Mouse (Mus musculus): Measurements from ENCODE around the gene Dhfr.

Dhfr gene

GRCm38 (mm10) chr13:92393047-92393661 is 38.6 kb downstream of the Dhfr start:
- no peak for DNase-seq

GRCm38 (mm10) chr13:92398491-92399384 is 44.2 kb downstream of the Dhfr start:
- DNase-seq: peak; percentile 33 to 43

GRCm38 (mm10) chr13:92402063-92402462 is 47.5 kb downstream of the Dhfr start:
- no peak for DNase-seq

DNA sequence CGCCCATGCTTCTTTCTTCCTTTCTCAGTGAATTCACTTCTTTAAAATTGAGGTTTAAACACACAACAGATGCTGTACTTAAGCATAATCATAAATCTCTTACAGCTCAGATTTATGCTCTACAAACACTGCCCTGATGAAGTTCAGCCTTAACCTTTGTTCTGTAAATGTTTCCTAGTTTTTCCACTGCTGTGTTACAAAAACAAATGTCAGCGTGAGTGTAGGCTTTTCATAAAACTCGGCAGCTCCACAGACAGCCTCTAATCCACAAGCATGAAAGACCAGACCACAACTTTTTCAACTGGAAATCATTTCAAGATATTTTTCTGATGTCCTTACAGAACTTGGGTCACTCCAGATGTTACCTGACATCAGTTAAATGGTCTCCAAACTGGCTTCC is 49.0 kb downstream of the Dhfr start:
- no peak for DNase-seq

GRCm38 (mm10) chr13:92410486-92410885 is 56.0 kb downstream of the Dhfr start:
- DNase-seq: no peak

GRCm38 (mm10) chr13:92419630-92420029 is 65.1 kb downstream of the Dhfr start:
- DNase-seq: no peak

GRCm38 (mm10) chr13:92423711-92424110 is 69.2 kb downstream of the Dhfr start:
- DNase-seq: no peak

- peak; percentile 92 to 94 for DNase-seq
Observed at GRCm38 (mm10) chr13:92425758-92426264, 71.3 kb downstream of the Dhfr start, which contains the start of gene Ankrd34b. Gene Ankrd34b (plus strand): TSS chr13:92425896.

GRCm38 (mm10) chr13:92426294-92427051 is 71.9 kb downstream of the Dhfr start:
- peak; percentile 49 to 61 for DNase-seq

- DNase-seq: peak; percentile 17
Observed at GRCm38 (mm10) chr13:92427351-92427855, 72.9 kb downstream of the Dhfr start.

Data from cerebellum, adult 18-20 months (tissue).